Mouse (Mus musculus) limb, embryonic 10.5 days (tissue): ENCODE measurements around the gene Traf5. TPM values are rescaled to one million over a fixed set of nuclear protein-coding genes. Genes with fewer than 3 reads are reported as not detected.

Source experiments
- DNase-seq: peaks from one replicate; pipeline ENCODE4 v3.0.0-alpha.2; 2017; ENCODE audit warnings: low spot score
- H3K27ac ChIP-seq: fragments of 300-500 bp; sonication (generic); 2 replicates; pipeline ENCODE4 v1.5.1; 2016; ENCODE audit warnings: mild to moderate bottlenecking
- H3K27me3 ChIP-seq: fragments of 300-500 bp; sonication (generic); 2 replicates; pipeline ENCODE4 v1.6.1; 2016; ENCODE audit warnings: low read depth, mild to moderate bottlenecking; ENCODE audit not compliant: poor library complexity, severe bottlenecking
- H3K36me3 ChIP-seq: fragments of 300-500 bp; sonication (generic); 2 replicates; pipeline ENCODE4 v1.6.1; 2016; ENCODE audit warnings: mild to moderate bottlenecking, moderate library complexity
- H3K4me1 ChIP-seq: fragments of 300-500 bp; sonication (generic); 2 replicates; pipeline ENCODE4 v1.6.1; 2016
- H3K4me3 ChIP-seq: fragments of 300-500 bp; sonication (generic); 2 replicates; pipeline ENCODE4 v1.5.1; 2016; ENCODE audit warnings: mild to moderate bottlenecking, moderate library complexity
- H3K9me3 ChIP-seq: fragments of 300-500 bp; sonication (generic); replicated peaks from 2 replicates; pipeline ENCODE4 v1.6.1; 2016; ENCODE audit warnings: mild to moderate bottlenecking
- WGBS: fragments of 180-500 bp; shearing (Covaris S2); methylation state at CpG from one replicate; pipeline ENCODE4 v1.1.7; 2016; 5-methylcytosine and 5-hydroxymethylcytosine counted together
- polyA plus RNA-seq: library from polyadenylated mRNA; unstranded; fragments of >200 nt; fragmentation: Nextera tagmentation; extraction: Ambion mirVana; gene quantifications from 2 replicates; pipeline ENCODE4 v1.2.1, GENCODE M21; 2016

Gene Traf5
- polyA plus RNA-seq, 1 experiment from 2014 or later = 4.3 TPM

GRCm38 (mm10) chr1:192089208-192090166 is 2.9 kb downstream of the Traf5 start:
- Histone ChIP-seq H3K27me3 (peaks cover 28% of the 10 kb centered on the region), H3K27ac (no peak overlapping the region), H3K4me3 (no peak overlapping the region), H3K9me3 (no peaks in the 10 kb centered on the region), H3K4me1 (peaks cover 10% of the 10 kb centered on the region), H3K36me3 (no peaks in the 10 kb centered on the region)
- DNase-seq = no peak
- WGBS = 73% methylated on average over 9 of the region's 9 CpGs

- 71% methylated on average over 4 of the region's 4 CpGs for WGBS
- no peak for DNase-seq
- Histone ChIP-seq H3K36me3 (no peaks in the 10 kb centered on the region), H3K27me3 (peaks cover 28% of the 10 kb centered on the region), H3K4me3 (no peak overlapping the region), H3K27ac (no peak overlapping the region), H3K9me3 (no peaks in the 10 kb centered on the region), H3K4me1 (peaks cover 10% of the 10 kb centered on the region)
These were observed 4.3 kb downstream of the Traf5 start for GRCm38 (mm10) chr1:192088011-192088410.

GRCm38 (mm10) chr1:192087098-192087497 is 5.3 kb downstream of the Traf5 start:
- Histone ChIP-seq H3K27me3 (peaks cover 28% of the 10 kb centered on the region), H3K4me3 (no peak overlapping the region), H3K36me3 (no peaks in the 10 kb centered on the region), H3K4me1 (peaks cover 9% of the 10 kb centered on the region), H3K27ac (no peak overlapping the region), H3K9me3 (no peaks in the 10 kb centered on the region)
- WGBS = 76% methylated on average over 4 of the region's 4 CpGs
- no peak for DNase-seq

DNA sequence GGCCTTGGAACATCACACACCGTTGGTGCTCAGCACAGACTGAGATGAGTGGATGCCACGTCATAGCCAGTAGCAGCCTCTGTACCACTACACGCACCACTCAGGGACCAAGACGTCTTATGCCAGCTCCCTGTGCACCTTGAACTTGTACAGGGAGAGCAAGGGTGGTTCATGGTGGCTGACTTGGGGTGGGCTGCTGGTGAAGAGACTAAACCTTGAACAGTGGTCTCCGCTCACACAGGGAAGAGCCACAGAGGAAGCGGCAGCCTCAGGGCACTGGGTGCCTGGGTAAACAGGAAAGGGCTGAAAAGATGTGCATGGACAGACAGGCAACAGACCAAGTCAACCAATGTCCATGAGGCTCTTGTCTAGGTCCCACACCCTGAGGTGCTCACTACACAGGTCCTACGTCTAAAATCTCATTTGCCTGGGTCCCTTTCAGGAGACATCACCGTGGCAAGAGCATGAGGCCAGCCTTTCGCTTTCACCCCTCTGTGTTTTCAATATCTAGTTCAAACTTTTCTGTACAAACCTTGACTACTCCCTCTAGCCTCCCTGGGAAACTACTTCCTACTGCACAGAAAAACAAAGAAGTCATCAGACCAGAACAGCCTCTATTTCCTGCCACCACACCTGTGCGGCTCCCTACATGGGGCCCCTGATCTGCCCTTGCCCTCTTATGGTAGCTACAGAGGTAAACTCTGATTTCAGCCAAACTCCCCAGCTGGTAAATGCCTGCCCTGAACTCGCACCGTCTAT is 5.9 kb downstream of the Traf5 start:
- Histone ChIP-seq H3K27ac (no peak overlapping the region), H3K9me3 (0 out of 2 replicates have a peak, but pooled peaks cover 2% of the 10 kb centered on the region), H3K36me3 (0 out of 2 replicates have a peak, but pooled peaks cover 5% of the 10 kb centered on the region), H3K27me3 (peaks cover 27% of the 10 kb centered on the region), H3K4me1 (peaks cover 3% of the 10 kb centered on the region; the same call in 1 of the 2 replicates), H3K4me3 (no peak overlapping the region)
- no peak for DNase-seq
- WGBS = 89% methylated on average over 12 of the region's 12 CpGs

GRCm38 (mm10) chr1:192085218-192085617 is 7.1 kb downstream of the Traf5 start:
- Histone ChIP-seq H3K27me3 (peaks cover 14% of the 10 kb centered on the region), H3K4me3 (no peak overlapping the region), H3K36me3 (0 out of 2 replicates have a peak, but pooled peaks cover 6% of the 10 kb centered on the region), H3K27ac (no peak overlapping the region), H3K9me3 (0 out of 2 replicates have a peak, but pooled peaks cover 2% of the 10 kb centered on the region), H3K4me1 (peaks cover 3% of the 10 kb centered on the region; the same call in 1 of the 2 replicates)
- no peak for DNase-seq
- 91% methylated on average over 10 of the region's 10 CpGs for WGBS

GRCm38 (mm10) chr1:192082646-192083045 is 9.7 kb downstream of the Traf5 start:
- H3K27ac ChIP-seq = no peak overlapping the region
- H3K27me3 ChIP-seq = no peaks in the 10 kb centered on the region
- 0 out of 2 replicates have a peak, but pooled peaks cover 6% of the 10 kb centered on the region for H3K36me3 ChIP-seq
- DNase-seq = no peak
- WGBS = 90% methylated on average over 1 of the region's 1 CpGs
- H3K9me3 ChIP-seq = 0 out of 2 replicates have a peak, but pooled peaks cover 2% of the 10 kb centered on the region
- peaks cover 4% of the 10 kb centered on the region; the same call in 1 of the 2 replicates for H3K4me1 ChIP-seq
- no peak overlapping the region for H3K4me3 ChIP-seq

- Histone ChIP-seq H3K4me1 (peaks cover 4% of the 10 kb centered on the region; the same call in 1 of the 2 replicates), H3K27ac (no peak overlapping the region), H3K9me3 (0 out of 2 replicates have a peak, but pooled peaks cover 2% of the 10 kb centered on the region), H3K36me3 (0 out of 2 replicates have a peak, but pooled peaks cover 6% of the 10 kb centered on the region), H3K4me3 (no peak overlapping the region), H3K27me3 (no peaks in the 10 kb centered on the region)
- 88% methylated on average over 2 of the region's 2 CpGs for whole genome bisulfite sequencing
- DNase-seq = no peak
These were observed 11.2 kb downstream of the Traf5 start for GRCm38 (mm10) chr1:192081129-192081528.

- WGBS = 87% methylated on average over 1 of the region's 1 CpGs
- no peak overlapping the region for H3K4me3 ChIP-seq
- DNase-seq = no peak
- H3K27me3 ChIP-seq = no peaks in the 10 kb centered on the region
- H3K36me3 ChIP-seq = 0 out of 2 replicates have a peak, but pooled peaks cover 6% of the 10 kb centered on the region
- 0 out of 2 replicates have a peak, but pooled peaks cover 2% of the 10 kb centered on the region for H3K9me3 ChIP-seq
- H3K27ac ChIP-seq = no peak overlapping the region
- H3K4me1 ChIP-seq = peaks cover 12% of the 10 kb centered on the region
These were observed 13.2 kb downstream of the Traf5 start for GRCm38 (mm10) chr1:192079121-192079520.

GRCm38 (mm10) chr1:192078406-192078805 is 14.0 kb downstream of the Traf5 start:
- 53% methylated on average over 3 of the region's 3 CpGs for WGBS
- Histone ChIP-seq H3K9me3 (0 out of 2 replicates have a peak, but pooled peaks cover 2% of the 10 kb centered on the region), H3K27ac (no peak overlapping the region), H3K4me3 (no peak overlapping the region), H3K36me3 (0 out of 2 replicates have a peak, but pooled peaks cover 6% of the 10 kb centered on the region), H3K27me3 (no peaks in the 10 kb centered on the region), H3K4me1 (peaks cover 12% of the 10 kb centered on the region)
- no peak for DNase-seq

DNA sequence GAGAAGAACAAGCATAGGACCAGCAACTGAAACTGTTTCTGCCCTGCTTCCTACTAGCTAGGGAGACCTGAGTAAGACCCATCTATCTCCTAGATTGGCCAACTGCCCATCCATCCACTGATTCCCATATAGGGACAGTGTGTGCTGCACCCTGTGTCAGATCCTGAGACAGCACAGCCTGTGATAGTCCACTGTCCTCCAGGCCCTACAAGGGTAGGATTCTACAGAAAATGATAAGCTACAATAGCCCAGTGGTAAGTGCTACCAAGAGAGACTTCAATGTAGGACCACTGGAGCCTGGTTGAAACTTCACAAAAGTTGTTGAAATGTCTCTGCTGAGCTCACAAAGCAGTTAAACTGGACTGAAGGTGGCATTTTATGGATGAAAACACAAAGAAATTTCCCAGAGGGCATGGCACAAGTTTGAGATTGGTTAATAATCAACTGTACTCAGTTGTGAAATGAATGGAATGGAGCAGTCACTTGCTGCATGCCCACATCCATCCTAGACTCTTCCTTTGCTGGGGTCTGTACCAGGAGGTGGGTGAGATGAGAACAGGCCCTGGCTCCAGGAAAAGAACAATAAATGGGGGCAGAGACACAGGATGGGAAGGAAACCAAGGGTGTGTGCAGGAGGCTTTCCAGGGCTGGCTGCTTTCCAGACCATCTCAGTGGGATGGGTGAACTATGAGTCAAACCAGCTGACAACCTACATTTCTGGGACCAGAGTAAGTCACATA is 15.4 kb downstream of the Traf5 start:
- Histone ChIP-seq H3K36me3 (0 out of 2 replicates have a peak, but pooled peaks cover 6% of the 10 kb centered on the region), H3K4me1 (peaks cover 17% of the 10 kb centered on the region), H3K4me3 (no peak overlapping the region), H3K9me3 (0 out of 2 replicates have a peak, but pooled peaks cover 2% of the 10 kb centered on the region), H3K27me3 (no peaks in the 10 kb centered on the region), H3K27ac (no peak overlapping the region)
- no peak for DNase-seq

GRCm38 (mm10) chr1:192076101-192076500 is 16.3 kb downstream of the Traf5 start:
- Histone ChIP-seq H3K27ac (no peak overlapping the region), H3K27me3 (no peaks in the 10 kb centered on the region), H3K36me3 (no peaks in the 10 kb centered on the region), H3K9me3 (no peaks in the 10 kb centered on the region), H3K4me3 (no peak overlapping the region), H3K4me1 (peaks cover 22% of the 10 kb centered on the region)
- 84% methylated on average over 4 of the region's 4 CpGs for WGBS
- no peak for DNase-seq

GRCm38 (mm10) chr1:192074824-192075223 is 17.5 kb downstream of the Traf5 start:
- DNase-seq = no peak
- no peaks in the 10 kb centered on the region for H3K27me3 ChIP-seq
- peaks cover 35% of the 10 kb centered on the region for H3K4me1 ChIP-seq
- H3K4me3 ChIP-seq = no peak overlapping the region
- H3K27ac ChIP-seq = peak overlapping the region; percentile 30; the same call in 1 of the 2 replicates
- no peaks in the 10 kb centered on the region for H3K36me3 ChIP-seq
- H3K9me3 ChIP-seq = no peaks in the 10 kb centered on the region
- 91% methylated on average over 1 of the region's 1 CpGs for WGBS
